Mouse (Mus musculus) lung, embryonic 16.5 days (tissue): ENCODE data around the gene Mfrp. TPM values are rescaled to one million over a fixed set of nuclear protein-coding genes. Genes with fewer than 3 reads are reported as not detected.

Source experiments
- ATAC-seq: fragments of 200-750 bp; cut with Nextera tagmentation; 2 replicates; pipeline ENCODE4 v1.8.0; 2017; ENCODE audit warnings: low read depth, mild to moderate bottlenecking, moderate library complexity
- H3K27ac ChIP-seq: fragments of 300-500 bp; sonication (generic); 2 replicates; pipeline ENCODE4 v1.5.1; 2014; ENCODE audit warnings: mild to moderate bottlenecking, control low read depth, low read length
- H3K27me3 ChIP-seq: fragments of 300-500 bp; sonication (generic); 2 replicates; pipeline ENCODE4 v1.6.1; 2014; ENCODE audit warnings: low read depth, low read length, mixed read lengths; ENCODE audit not compliant: control insufficient read depth, insufficient read depth
- H3K36me3 ChIP-seq: fragments of 300-500 bp; sonication (generic); 2 replicates; pipeline ENCODE4 v1.6.1; 2014; ENCODE audit warnings: low read length; ENCODE audit not compliant: control insufficient read depth, insufficient read depth
- H3K4me1 ChIP-seq: fragments of 300-500 bp; sonication (generic); replicated peaks from 2 replicates; pipeline ENCODE4 v1.6.1; 2014; ENCODE audit warnings: low read length, mixed read lengths; ENCODE audit not compliant: control insufficient read depth, insufficient read depth
- H3K4me2 ChIP-seq: fragments of 300-500 bp; sonication (generic); 2 replicates; pipeline ENCODE4 v1.6.1; 2014; ENCODE audit warnings: low read depth, low read length, control low read depth
- H3K4me3 ChIP-seq: fragments of 300-500 bp; sonication (generic); 2 replicates; pipeline ENCODE4 v1.5.1; 2014; ENCODE audit warnings: mild to moderate bottlenecking, low read length, control low read depth
- H3K9ac ChIP-seq: fragments of 300-500 bp; sonication (generic); 2 replicates; pipeline ENCODE4 v1.6.1; 2014; ENCODE audit warnings: low read length, control low read depth
- H3K9me3 ChIP-seq: fragments of 300-500 bp; sonication (generic); 2 replicates; pipeline ENCODE4 v1.6.1; 2016; ENCODE audit warnings: low read length; ENCODE audit not compliant: control insufficient read depth
- WGBS: fragments of 180-500 bp; shearing (Covaris S2); extraction: QIAGEN DNeasy Blood & Tissue Kit; methylation state at CpG from one replicate; pipeline ENCODE4 v1.1.7; 2014; 5-methylcytosine and 5-hydroxymethylcytosine counted together
- polyA plus RNA-seq: library from polyadenylated mRNA; unstranded; fragments of >200 nt; fragmentation: Nextera tagmentation; extraction: Ambion mirVana; gene quantifications from 2 replicates; pipeline ENCODE4 v1.2.1, GENCODE M21; 2015

The Mfrp gene
- polyA plus RNA-seq, 1 experiment from 2014 or later, result 0.21 TPM

- H3K9me3 ChIP-seq, result no peaks in the 10 kb centered on the region
- WGBS, result 54% methylated on average over 5 of the region's 5 CpGs
- no peak overlapping the region for H3K9ac ChIP-seq
- H3K27ac ChIP-seq, result no peak overlapping the region
- H3K36me3 ChIP-seq, result peaks cover 5% of the 10 kb centered on the region
- no peak overlapping the region for H3K4me2 ChIP-seq
- no peak for ATAC-seq
- no peaks in the 10 kb centered on the region for H3K27me3 ChIP-seq
- no peak overlapping the region for H3K4me3 ChIP-seq
- 0 out of 2 replicates have a peak, but pooled peaks cover 3% of the 10 kb centered on the region for H3K4me1 ChIP-seq
Observed at GRCm38 (mm10) chr9:44141951-44142350, 40.4 kb downstream of the Mfrp start.

DNA sequence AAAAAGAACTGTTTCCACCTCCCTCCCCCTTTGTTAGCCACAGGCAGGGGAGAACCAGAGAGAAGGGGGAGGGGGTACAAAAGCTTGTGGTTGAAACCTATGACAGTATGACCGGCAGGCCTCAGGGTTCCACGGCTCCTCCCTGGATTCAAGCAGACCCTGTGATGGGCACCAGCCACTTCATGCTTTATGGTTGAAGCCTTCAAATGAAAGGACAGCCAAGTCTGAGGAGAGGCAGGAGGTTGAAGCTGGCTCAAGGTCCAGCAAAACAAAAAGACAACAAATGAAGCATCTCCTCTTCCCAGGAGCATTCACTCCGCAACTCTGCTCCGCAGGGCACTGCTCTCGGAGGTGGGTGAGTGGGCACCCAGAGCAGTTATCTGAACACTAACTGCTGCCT lies 41.9 kb downstream of the Mfrp start:
- Histone ChIP-seq H3K9ac (no peak overlapping the region), H3K27me3 (no peaks in the 10 kb centered on the region)
- no peak for ATAC-seq

DNA sequence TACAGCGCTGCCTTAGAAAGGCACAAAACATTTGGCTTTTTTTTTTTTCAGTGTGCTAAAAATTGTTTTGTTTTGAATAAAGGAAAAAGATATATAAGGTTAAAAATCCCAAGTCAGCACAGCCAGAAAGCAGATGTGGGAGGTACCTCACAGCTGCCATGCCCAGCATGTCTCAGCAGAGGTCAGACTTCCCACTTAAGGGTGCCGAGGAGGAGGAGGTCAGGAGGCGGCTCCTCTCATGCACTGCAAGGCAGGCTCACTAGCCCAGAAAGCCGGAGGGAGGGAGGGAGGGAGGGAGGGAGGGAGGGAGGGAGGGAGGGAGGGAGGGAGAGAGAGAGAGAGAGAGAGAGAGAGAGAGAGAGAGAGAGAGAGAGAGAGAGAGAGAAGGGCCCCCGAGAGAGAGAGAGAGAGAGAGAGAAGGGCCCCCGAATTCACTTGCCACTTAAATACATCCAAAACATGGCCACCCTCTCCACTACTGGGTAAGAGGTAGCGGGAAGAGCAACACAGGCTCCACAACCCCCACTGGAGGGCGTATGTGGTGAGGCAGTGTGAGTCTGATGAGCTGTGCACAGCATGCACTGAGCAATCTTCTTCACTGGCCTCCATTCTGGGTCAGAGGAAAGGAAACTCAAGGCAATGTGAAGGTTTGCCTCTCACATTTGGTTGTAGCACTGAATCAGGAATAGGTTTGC lies 42.6 kb downstream of the Mfrp start:
- Histone ChIP-seq H3K27ac (no peak overlapping the region), H3K9ac (no peak overlapping the region), H3K4me2 (no peak overlapping the region), H3K36me3 (peaks cover 5% of the 10 kb centered on the region), H3K27me3 (no peaks in the 10 kb centered on the region), H3K4me1 (0 out of 2 replicates have a peak, but pooled peaks cover 3% of the 10 kb centered on the region), H3K9me3 (no peaks in the 10 kb centered on the region), H3K4me3 (no peak overlapping the region)
- 28% methylated on average over 7 of the region's 8 CpGs for WGBS
- peak; percentile 72; the same call in 1 of the 2 replicates for ATAC-seq

More for the DNA sequence above, 41.9 kb downstream of the Mfrp start:
- H3K36me3 ChIP-seq, result peaks cover 5% of the 10 kb centered on the region
- no peak overlapping the region for H3K4me2 ChIP-seq
- 77% methylated on average over 5 of the region's 5 CpGs for WGBS
- 0 out of 2 replicates have a peak, but pooled peaks cover 3% of the 10 kb centered on the region for H3K4me1 ChIP-seq
- no peaks in the 10 kb centered on the region for H3K9me3 ChIP-seq
- H3K4me3 ChIP-seq, result no peak overlapping the region
- H3K27ac ChIP-seq, result peak overlapping the region; percentile 37; the same call in 1 of the 2 replicates

DNA sequence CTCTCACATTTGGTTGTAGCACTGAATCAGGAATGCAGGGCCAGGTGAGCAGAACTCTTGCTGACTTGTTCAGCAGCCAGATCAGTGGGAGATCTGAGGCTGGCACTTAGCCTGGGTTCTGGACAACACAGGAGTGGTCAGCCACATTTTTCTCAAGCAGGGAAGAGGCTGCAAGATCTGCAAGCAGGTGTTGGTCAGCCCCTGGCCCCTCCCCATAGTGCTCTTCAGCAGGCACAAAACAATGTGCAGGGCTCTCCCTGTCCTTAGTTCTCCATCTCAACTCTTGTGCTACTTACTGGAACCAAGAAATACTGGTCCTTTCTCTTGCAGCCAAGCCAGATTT lies 43.2 kb downstream of the Mfrp start:
- Histone ChIP-seq H3K4me2 (no peak overlapping the region), H3K9ac (no peak overlapping the region), H3K4me3 (no peak overlapping the region), H3K4me1 (0 out of 2 replicates have a peak, but pooled peaks cover 3% of the 10 kb centered on the region), H3K27ac (no peak overlapping the region), H3K9me3 (no peaks in the 10 kb centered on the region), H3K36me3 (peaks cover 10% of the 10 kb centered on the region), H3K27me3 (no peaks in the 10 kb centered on the region)
- no peak for ATAC-seq

GRCm38 (mm10) chr9:44147290-44147689 lies 45.8 kb downstream of the Mfrp start:
- no peak for ATAC-seq
- Histone ChIP-seq H3K9me3 (no peaks in the 10 kb centered on the region), H3K27me3 (no peaks in the 10 kb centered on the region), H3K4me1 (0 out of 2 replicates have a peak, but pooled peaks cover 3% of the 10 kb centered on the region), H3K4me2 (no peak overlapping the region), H3K4me3 (no peak overlapping the region), H3K27ac (no peak overlapping the region), H3K36me3 (peaks cover 17% of the 10 kb centered on the region; the same call in 1 of the 2 replicates), H3K9ac (no peak overlapping the region)
- WGBS, result 59% methylated on average over 3 of the region's 3 CpGs

Other genes starting within 250 kb of the Mfrp start
- gene Thy1, start 58.3 kb upstream of the Mfrp start, polyA plus RNA-seq, result 2.4 and 4.1 TPM in 2 replicates
- 12.2 and 16.9 TPM in 2 replicates for gene Usp2, start 34.7 kb upstream of the Mfrp start, polyA plus RNA-seq
- gene C1qtnf5, start 5.5 kb downstream of the Mfrp start, polyA plus RNA-seq, result 5.4 and 5.6 TPM in 2 replicates
- 0.13 and 0.14 TPM in 2 replicates for gene Gm49380, start 11.8 kb downstream of the Mfrp start, polyA plus RNA-seq
- 60.1 and 63.8 TPM in 2 replicates for gene Rnf26, start 11.8 kb downstream of the Mfrp start, polyA plus RNA-seq
- gene Mcam, start 32.7 kb downstream of the Mfrp start, polyA plus RNA-seq, result 99.1 and 104 TPM in 2 replicates
- 15.3 and 15.5 TPM in 2 replicates for gene Cbl, start 132.3 kb downstream of the Mfrp start, polyA plus RNA-seq
- 7.3 and 14.3 TPM in 2 replicates for gene Ccdc153, start 138.9 kb downstream of the Mfrp start, polyA plus RNA-seq
- 0.11 TPM in 1 of 2 replicates, not detected in the other for gene Pdzd3, start 149.7 kb downstream of the Mfrp start, polyA plus RNA-seq
- gene Nlrx1, start 166.9 kb downstream of the Mfrp start, polyA plus RNA-seq, result 9.5 and 10.4 TPM in 2 replicates
- 1.4 and 2.1 TPM in 2 replicates for gene Abcg4, start 186.9 kb downstream of the Mfrp start, polyA plus RNA-seq
- 24.3 and 25.1 TPM in 2 replicates for gene Hinfp, start 203.9 kb downstream of the Mfrp start, polyA plus RNA-seq
- 6.8 and 7.4 TPM in 2 replicates for gene C2cd2l, start 218.6 kb downstream of the Mfrp start, polyA plus RNA-seq
- 38.0 and 42.3 TPM in 2 replicates for gene Dpagt1, start 224.3 kb downstream of the Mfrp start, polyA plus RNA-seq
- gene H2afx, start 233.0 kb downstream of the Mfrp start, polyA plus RNA-seq, result 318 and 395 TPM in 2 replicates
- 110 and 117 TPM in 2 replicates for gene Hmbs, start 242.5 kb downstream of the Mfrp start, polyA plus RNA-seq